Mouse (Mus musculus) midbrain, postnatal 0 days (tissue): Measurements from ENCODE around the gene Mrpl53. TPM values are rescaled to one million over a fixed set of nuclear protein-coding genes. Genes with fewer than 3 reads are reported as not detected.
A peak's percentile ranks its signal among the peaks of the same experiment; 100 is the strongest.

ENCODE experiments used
- ATAC-seq: fragments of 200-750 bp; cut with Nextera tagmentation; 2 replicates; pipeline ENCODE4 v1.8.0; 2017; ENCODE audit warnings: moderate number of reproducible peaks, mild to moderate bottlenecking, moderate TSS enrichment, moderate library complexity; ENCODE audit not compliant: low FRiP score
- DNase-seq: peaks from one replicate; pipeline ENCODE4 v3.0.0-alpha.2; 2015; ENCODE audit warnings: low spot score
- H3K27ac ChIP-seq: fragments of 300-500 bp; sonication (generic); 2 replicates; pipeline ENCODE4 v1.5.1; 2014; ENCODE audit warnings: low read depth, mild to moderate bottlenecking, low read length, mixed read lengths
- H3K27me3 ChIP-seq: fragments of 300-500 bp; sonication (generic); 2 replicates; pipeline ENCODE4 v1.6.1; 2014; ENCODE audit warnings: low read length, control low read depth, mixed read lengths; ENCODE audit not compliant: insufficient read depth
- H3K36me3 ChIP-seq: fragments of 300-500 bp; sonication (generic); 2 replicates; pipeline ENCODE4 v1.6.1; 2014; ENCODE audit warnings: low read length, control low read depth, mixed read lengths; ENCODE audit not compliant: insufficient read depth
- H3K4me1 ChIP-seq: fragments of 300-500 bp; sonication (generic); 2 replicates; pipeline ENCODE4 v1.6.1; 2014; ENCODE audit warnings: mild to moderate bottlenecking, control low read depth, antibody characterized with exemption, low read length, mixed read lengths; ENCODE audit not compliant: insufficient read depth
- H3K4me2 ChIP-seq: fragments of 300-500 bp; sonication (generic); 2 replicates; pipeline ENCODE4 v1.6.1; 2014; ENCODE audit warnings: low read depth, mild to moderate bottlenecking, low read length, mixed read lengths; ENCODE audit not compliant: poor library complexity, severe bottlenecking
- H3K4me3 ChIP-seq: fragments of 300-500 bp; sonication (generic); 2 replicates; pipeline ENCODE4 v1.5.1; 2014; ENCODE audit warnings: low read depth, mild to moderate bottlenecking, low read length, moderate library complexity
- H3K9ac ChIP-seq: fragments of 300-500 bp; sonication (generic); replicated peaks from 2 replicates; pipeline ENCODE4 v1.6.1; 2014; ENCODE audit warnings: mild to moderate bottlenecking, low read length, moderate library complexity, mixed read lengths; ENCODE audit not compliant: poor library complexity, severe bottlenecking
- H3K9me3 ChIP-seq: fragments of 300-500 bp; sonication (generic); 2 replicates; pipeline ENCODE4 v1.6.1; 2016; ENCODE audit warnings: low read length, control low read depth
- CTCF ChIP-seq: IDR thresholded peaks from 2 replicates; pipeline ENCODE4 v1.5.1; 2016; ENCODE audit warnings: antibody characterized with exemption, mild to moderate bottlenecking
- WGBS: fragments of 180-500 bp; shearing (Covaris S2); extraction: QIAGEN DNeasy Blood & Tissue Kit; methylation state at CpG from one replicate; pipeline ENCODE4 v1.1.7; 2014; 5-methylcytosine and 5-hydroxymethylcytosine counted together
- polyA plus RNA-seq: library from polyadenylated mRNA; unstranded; fragments of >200 nt; fragmentation: Nextera tagmentation; extraction: Ambion mirVana; gene quantifications from 2 replicates; pipeline ENCODE4 v1.2.1, GENCODE M21; 2015
- total RNA-seq: library from RNA; depleted of rRNA; stranded (reverse); fragments of >200 nt; gene quantifications from 2 replicates; pipeline ENCODE4 v1.2.3, GENCODE M21; 2014

The Mrpl53 gene
- total and polyA plus RNA-seq, 2 experiments from 2014 or later, result 46.4 to 115 TPM

- no peak overlapping the region for H3K9ac ChIP-seq
- peaks cover 17% of the 10 kb centered on the region; the same call in 1 of the 2 replicates for H3K36me3 ChIP-seq
- ATAC-seq (no peak), DNase-seq (peak; percentile 69)
- peaks cover 17% of the 10 kb centered on the region for H3K4me1 ChIP-seq
- H3K27ac ChIP-seq, result peak overlapping the region; percentile 89
- no peaks in the 10 kb centered on the region for H3K9me3 ChIP-seq
- WGBS, result 34% methylated on average over 13 of the region's 13 CpGs
- H3K4me2 ChIP-seq, result peak overlapping the region; percentile 88
- H3K27me3 ChIP-seq, result no peaks in the 10 kb centered on the region
- TF ChIP-seq CTCF, result peak; percentile 73
- H3K4me3 ChIP-seq, result peak overlapping the region; percentile 81; the same call in 1 of the 2 replicates
Observed at GRCm38 (mm10) chr6:83107566-83108400, 1.1 kb upstream of the Mrpl53 start.

DNA sequence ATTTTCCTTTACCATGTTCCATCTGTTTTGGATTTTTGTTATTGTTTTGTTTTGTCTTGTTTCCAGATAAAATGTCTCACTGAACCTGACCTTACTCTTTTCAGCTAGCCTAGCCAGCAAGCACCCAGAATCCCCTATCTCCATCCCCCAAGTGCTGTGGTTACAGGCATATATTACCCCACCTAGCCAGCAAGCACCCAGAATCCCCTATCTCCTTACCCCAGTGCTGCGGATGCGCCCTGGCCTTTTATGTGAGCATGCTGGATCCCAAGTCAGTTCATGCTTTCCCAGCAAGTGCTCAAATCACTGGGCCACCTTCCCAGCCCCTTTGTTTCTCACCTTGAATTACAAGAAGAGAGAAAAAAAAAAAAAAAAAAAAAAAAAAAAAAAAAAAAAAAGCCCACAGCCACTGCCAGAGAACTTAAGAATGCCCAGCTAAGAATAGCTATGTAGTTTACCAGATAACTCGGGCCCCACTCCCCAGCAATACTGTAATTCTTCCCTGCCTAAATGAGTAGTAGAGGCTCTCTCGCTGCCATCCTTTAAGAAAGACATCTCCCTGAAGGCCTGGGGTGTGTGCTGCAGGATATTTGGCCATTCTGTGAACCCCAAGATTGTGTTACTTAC is 2.8 kb downstream of the Mrpl53 start:
- no peak overlapping the region for H3K4me2 ChIP-seq
- ATAC-seq, result no peak
- DNase-seq, result no peak
- WGBS, result 93% methylated on average over 4 of the region's 4 CpGs
- 0 out of 2 replicates have a peak, but pooled peaks cover 8% of the 10 kb centered on the region for H3K36me3 ChIP-seq
- H3K9me3 ChIP-seq, result no peaks in the 10 kb centered on the region
- no peak overlapping the region for H3K27ac ChIP-seq
- H3K4me3 ChIP-seq, result no peak overlapping the region
- H3K27me3 ChIP-seq, result no peaks in the 10 kb centered on the region
- TF ChIP-seq CTCF, result no peak
- H3K9ac ChIP-seq, result no peak overlapping the region
- H3K4me1 ChIP-seq, result peaks cover 10% of the 10 kb centered on the region; the same call in 1 of the 2 replicates

DNA sequence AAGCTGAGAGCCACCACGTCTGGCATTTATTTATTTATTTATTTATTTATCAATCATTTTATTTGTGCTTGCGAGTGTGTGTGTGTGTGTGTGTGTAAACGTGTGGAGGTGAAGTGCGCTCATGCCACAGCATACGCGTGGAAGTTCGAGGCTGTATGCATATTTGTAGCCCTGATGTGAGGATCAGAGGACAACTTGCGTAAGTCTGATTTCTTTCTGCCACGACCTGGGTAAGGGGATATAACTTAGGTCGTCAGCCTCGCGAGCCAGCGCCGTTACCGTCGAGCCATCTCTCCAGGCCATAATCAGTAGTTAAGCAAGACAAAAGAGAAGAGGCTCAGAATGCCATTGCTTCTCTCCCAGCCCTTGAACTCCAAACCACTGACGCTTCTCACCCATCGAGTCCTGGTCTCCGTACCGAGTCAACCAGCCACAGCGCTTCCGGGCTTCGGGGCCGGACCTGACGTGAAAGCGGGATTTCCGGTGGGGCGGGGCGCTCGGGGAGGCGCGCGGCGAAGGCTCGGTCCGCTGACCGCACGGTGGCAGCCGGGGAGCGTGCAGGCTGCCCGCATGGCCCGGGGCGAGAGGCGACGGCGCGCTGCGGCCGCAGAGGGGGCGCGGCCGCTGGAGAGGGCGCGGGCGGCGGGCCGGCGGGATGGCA is 6.3 kb downstream of the Mrpl53 start, which contains the start of gene Mogs:
TSS of gene Mogs (plus strand) at position 486 of the 661 bp plus-strand sequence.
- Histone ChIP-seq H3K4me1 (peaks cover 4% of the 10 kb centered on the region; the same call in 1 of the 2 replicates), H3K9ac (peak within 1 kb of the TSS; percentile 66), H3K4me3 (peak within 1 kb of the TSS; percentile 72), H3K27me3 (no peaks in the 10 kb centered on the region), H3K4me2 (peak within 1 kb of the TSS; percentile 94), H3K27ac (peak within 1 kb of the TSS; percentile 82), H3K36me3 (peaks cover 19% of the 10 kb centered on the region), H3K9me3 (no peaks in the 10 kb centered on the region)
- peak; percentile 91 for DNase-seq
- ATAC-seq, result peak; percentile 86
- peak; percentile 52 for TF ChIP-seq CTCF
- whole genome bisulfite sequencing, result 1% methylated on average over 47 of the region's 58 CpGs

- peak; percentile 23 for DNase-seq
- peak overlapping the region; percentile 66 for H3K9ac ChIP-seq
- H3K36me3 ChIP-seq, result peaks cover 19% of the 10 kb centered on the region
- peak overlapping the region; percentile 94 for H3K4me2 ChIP-seq
- no peaks in the 10 kb centered on the region for H3K9me3 ChIP-seq
- peak; percentile 64 for ATAC-seq
- peak overlapping the region; percentile 82 for H3K27ac ChIP-seq
- H3K4me3 ChIP-seq, result peak overlapping the region; percentile 72
- H3K4me1 ChIP-seq, result peaks cover 9% of the 10 kb centered on the region; the same call in 1 of the 2 replicates
- no peak for TF ChIP-seq CTCF
- WGBS, result 2% methylated on average over 34 of the region's 48 CpGs
- H3K27me3 ChIP-seq, result no peaks in the 10 kb centered on the region
Observed at GRCm38 (mm10) chr6:83115682-83116372, 7.0 kb downstream of the Mrpl53 start.

GRCm38 (mm10) chr6:83116373-83117164 is 7.7 kb downstream of the Mrpl53 start:
- DNase-seq, result no peak
- H3K4me3 ChIP-seq, result peak overlapping the region; percentile 72
- no peak for ATAC-seq
- H3K27ac ChIP-seq, result no peak overlapping the region; the same call in 1 of the 2 replicates
- H3K36me3 ChIP-seq, result peaks cover 19% of the 10 kb centered on the region
- peak overlapping the region; percentile 94 for H3K4me2 ChIP-seq
- peaks cover 9% of the 10 kb centered on the region; the same call in 1 of the 2 replicates for H3K4me1 ChIP-seq
- no peak for TF ChIP-seq CTCF
- no peaks in the 10 kb centered on the region for H3K27me3 ChIP-seq
- H3K9me3 ChIP-seq, result no peaks in the 10 kb centered on the region
- 75% methylated on average over 11 of the region's 11 CpGs for WGBS
- peak overlapping the region; percentile 66 for H3K9ac ChIP-seq
